Mouse (Mus musculus) liver, embryonic 11.5 days (tissue): ENCODE data around the gene Btbd6. TPM values are rescaled to one million over a fixed set of nuclear protein-coding genes. Genes with fewer than 3 reads are reported as not detected.

Experiments
- ATAC-seq: fragments of 200-750 bp; cut with Nextera tagmentation; replicated peaks from 2 replicates; pipeline ENCODE4 v1.8.0; 2017; ENCODE audit warnings: moderate number of reproducible peaks, mild to moderate bottlenecking, moderate TSS enrichment, moderate library complexity; ENCODE audit not compliant: low FRiP score
- DNase-seq: peaks from one replicate; pipeline ENCODE4 v3.0.0-alpha.2; 2017; ENCODE audit warnings: low spot score
- H3K27ac ChIP-seq: fragments of 300-500 bp; sonication (generic); 2 replicates; pipeline ENCODE4 v1.5.1; 2014; ENCODE audit warnings: mild to moderate bottlenecking, low read depth, low read length, control low read depth
- H3K27me3 ChIP-seq: fragments of 300-500 bp; sonication (generic); replicated peaks from 2 replicates; pipeline ENCODE4 v1.6.1; 2014; ENCODE audit warnings: low read length, mixed read lengths; ENCODE audit not compliant: control insufficient read depth, insufficient read depth
- H3K36me3 ChIP-seq: fragments of 300-500 bp; sonication (generic); 2 replicates; pipeline ENCODE4 v1.6.1; 2014; ENCODE audit warnings: mild to moderate bottlenecking, low read length, moderate library complexity, mixed read lengths; ENCODE audit not compliant: control insufficient read depth, insufficient read depth
- H3K4me1 ChIP-seq: fragments of 300-500 bp; sonication (generic); replicated peaks from 2 replicates; pipeline ENCODE4 v1.6.1; 2014; ENCODE audit warnings: low read length, mixed read lengths; ENCODE audit not compliant: control insufficient read depth, insufficient read depth
- H3K4me2 ChIP-seq: fragments of 300-500 bp; sonication (generic); 2 replicates; pipeline ENCODE4 v1.6.1; 2014; ENCODE audit warnings: mild to moderate bottlenecking, control low read depth, moderate library complexity
- H3K4me3 ChIP-seq: fragments of 300-500 bp; sonication (generic); 2 replicates; pipeline ENCODE4 v1.5.1; 2014; ENCODE audit warnings: low read depth, low read length, control low read depth
- H3K9ac ChIP-seq: fragments of 300-500 bp; sonication (generic); 2 replicates; pipeline ENCODE4 v1.6.1; 2014; ENCODE audit warnings: low read depth, low read length, control low read depth
- H3K9me3 ChIP-seq: fragments of 300-500 bp; sonication (generic); 2 replicates; pipeline ENCODE4 v1.6.1; 2016; ENCODE audit warnings: low read length, inconsistent platforms, mixed read lengths; ENCODE audit not compliant: control insufficient read depth
- WGBS: fragments of 180-500 bp; shearing (Covaris S2); extraction: QIAGEN DNeasy Blood & Tissue Kit; methylation state at CpG from one replicate; pipeline ENCODE4 v1.1.7; 2014; 5-methylcytosine and 5-hydroxymethylcytosine counted together
- polyA plus RNA-seq: library from polyadenylated mRNA; unstranded; fragments of >200 nt; fragmentation: Nextera tagmentation; extraction: Ambion mirVana; gene quantifications from 2 replicates; pipeline ENCODE4 v1.2.1, GENCODE M21; 2014

The Btbd6 gene
- polyA plus RNA-seq, 1 experiment from 2014 or later: 12.3 TPM

DNA sequence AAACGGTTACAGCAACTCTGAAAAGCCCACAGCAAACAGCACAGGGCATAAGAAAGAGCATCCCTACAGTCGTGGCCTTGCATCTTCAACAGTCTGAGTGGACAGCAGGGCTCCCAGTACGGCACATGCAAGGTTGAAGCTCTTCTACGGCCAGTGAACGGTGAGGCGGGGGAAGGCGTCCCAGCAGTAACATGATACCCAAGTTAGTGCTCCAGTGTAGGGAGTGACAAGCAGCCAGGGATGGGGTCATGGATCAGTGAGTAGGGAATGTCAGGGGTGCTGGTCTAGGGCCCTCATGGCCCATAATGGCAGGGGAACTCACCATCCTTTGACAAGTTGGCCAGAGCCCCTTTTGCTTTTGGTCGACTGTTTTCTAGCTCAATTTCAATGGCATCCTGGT lies 7.3 kb upstream of the Btbd6 start:
- no peak for ATAC-seq
- no peak for DNase-seq
- 88% methylated on average over 8 of the region's 8 CpGs for WGBS
- Histone ChIP-seq H3K4me1 (no peaks in the 10 kb centered on the region), H3K9ac (no peak overlapping the region), H3K9me3 (no peaks in the 10 kb centered on the region), H3K4me3 (no peak overlapping the region), H3K36me3 (peaks cover 57% of the 10 kb centered on the region), H3K27ac (no peak overlapping the region), H3K27me3 (no peaks in the 10 kb centered on the region), H3K4me2 (no peak overlapping the region)

DNA sequence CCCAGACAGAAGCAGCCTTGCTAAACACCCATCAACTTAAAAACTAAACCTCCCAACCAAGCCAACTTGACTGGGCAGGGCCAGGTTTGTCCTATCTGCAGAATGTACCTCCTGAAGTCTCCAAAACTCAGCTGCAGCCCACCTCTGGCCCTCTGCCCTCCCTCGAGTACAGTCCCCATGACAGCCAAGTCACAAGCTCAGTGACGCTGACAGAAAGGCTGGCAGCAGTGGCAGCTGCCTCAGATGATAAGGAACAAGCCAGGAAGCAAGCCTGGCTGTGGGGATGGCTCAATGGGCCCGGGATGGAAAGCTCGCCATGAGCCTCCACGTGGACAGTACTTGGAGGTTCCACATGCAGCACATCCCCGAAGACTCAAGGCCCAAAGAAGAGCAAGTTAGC lies 6.7 kb upstream of the Btbd6 start:
- no peak for DNase-seq
- WGBS: 63% methylated on average over 6 of the region's 6 CpGs

DNA sequence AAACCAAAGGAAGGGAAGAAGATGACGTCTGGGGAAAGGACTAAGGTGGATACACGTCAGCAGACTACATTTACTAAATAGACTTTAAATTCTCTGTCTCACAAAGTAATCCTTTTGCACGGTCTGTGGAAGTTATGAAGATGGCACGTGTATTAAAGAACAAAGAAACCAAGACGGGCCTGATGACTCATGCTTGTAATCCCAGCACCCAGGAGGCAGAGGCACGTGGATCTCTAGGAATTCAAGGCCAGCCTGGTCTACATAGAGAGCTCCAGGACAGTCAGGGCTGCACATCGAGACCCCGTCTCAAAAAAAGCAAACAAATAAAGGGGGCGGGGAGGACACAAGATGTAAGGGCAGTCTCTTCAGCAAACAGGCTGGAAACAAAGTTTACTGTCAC lies 1.5 kb upstream of the Btbd6 start:
- no peak overlapping the region for H3K4me2 ChIP-seq
- DNase-seq (no peak), ATAC-seq (no peak)
- WGBS: 86% methylated on average over 9 of the region's 9 CpGs
- H3K27ac ChIP-seq: no peak overlapping the region
- no peak overlapping the region for H3K9ac ChIP-seq
- H3K27me3 ChIP-seq: no peaks in the 10 kb centered on the region
- H3K9me3 ChIP-seq: no peaks in the 10 kb centered on the region
- peaks cover 36% of the 10 kb centered on the region for H3K36me3 ChIP-seq
- no peak overlapping the region for H3K4me3 ChIP-seq
- peaks cover 12% of the 10 kb centered on the region for H3K4me1 ChIP-seq

More for the DNA sequence above, 6.7 kb upstream of the Btbd6 start:
- Histone ChIP-seq H3K4me2 (no peak overlapping the region), H3K4me3 (no peak overlapping the region), H3K27me3 (no peaks in the 10 kb centered on the region), H3K4me1 (no peaks in the 10 kb centered on the region), H3K36me3 (peaks cover 53% of the 10 kb centered on the region), H3K9ac (no peak overlapping the region), H3K27ac (no peak overlapping the region), H3K9me3 (no peaks in the 10 kb centered on the region)
- ATAC-seq: no peak

DNA sequence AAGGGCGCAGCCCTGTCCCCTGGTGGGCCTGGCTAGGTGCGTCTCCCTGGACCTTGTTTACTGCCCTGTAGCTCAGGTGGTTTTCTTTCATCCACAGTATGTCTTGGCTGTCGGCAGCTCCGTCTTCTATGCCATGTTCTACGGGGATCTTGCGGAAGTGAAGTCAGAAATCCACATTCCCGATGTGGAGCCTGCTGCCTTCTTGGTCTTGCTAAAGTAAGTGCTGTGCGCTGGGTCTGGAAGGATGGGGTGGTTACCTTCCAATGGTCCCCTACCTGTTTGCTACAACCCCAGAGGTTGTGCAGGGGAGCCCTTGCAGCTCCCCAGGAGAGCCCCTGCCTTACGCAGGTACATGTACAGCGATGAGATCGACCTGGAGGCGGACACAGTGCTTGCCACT lies 874 bp downstream of the Btbd6 start:
- H3K9ac ChIP-seq: peak overlapping the region; percentile 86
- WGBS: 52% methylated on average over 12 of the region's 12 CpGs
- ATAC-seq: no peak

DNA sequence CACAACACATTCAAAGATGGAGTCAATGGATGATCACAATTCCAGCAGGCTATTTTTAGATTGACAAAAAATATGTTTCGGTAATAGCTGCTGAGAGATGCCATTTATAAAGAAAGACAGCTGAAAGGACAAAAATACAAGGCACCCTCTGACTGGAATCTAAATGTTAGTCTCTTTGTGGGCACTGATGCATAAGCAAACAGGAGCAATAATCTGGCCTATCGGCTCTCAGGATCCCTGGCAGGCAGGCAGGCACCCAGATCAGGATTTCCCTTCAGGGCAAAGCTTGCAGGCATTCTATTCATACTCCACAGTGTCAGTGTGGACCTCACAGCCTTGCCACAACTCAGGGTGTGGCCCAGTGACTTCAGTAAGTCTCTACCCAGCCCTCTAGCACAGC lies 5.7 kb downstream of the Btbd6 start:
- Histone ChIP-seq H3K4me2 (no peak overlapping the region), H3K4me3 (no peak overlapping the region), H3K27me3 (no peaks in the 10 kb centered on the region), H3K36me3 (peaks cover 39% of the 10 kb centered on the region), H3K4me1 (peaks cover 6% of the 10 kb centered on the region), H3K9ac (no peak overlapping the region), H3K27ac (no peak overlapping the region), H3K9me3 (no peaks in the 10 kb centered on the region)
- ATAC-seq (no peak), DNase-seq (no peak)
- 86% methylated on average over 2 of the region's 2 CpGs for WGBS

More for the DNA sequence above, 874 bp downstream of the Btbd6 start:
- peak overlapping the region; percentile 78 for H3K27ac ChIP-seq
- DNase-seq: no peak
- peak overlapping the region; percentile 86 for H3K4me3 ChIP-seq
- peak overlapping the region; percentile 98 for H3K4me2 ChIP-seq
- H3K27me3 ChIP-seq: no peaks in the 10 kb centered on the region
- H3K4me1 ChIP-seq: peaks cover 12% of the 10 kb centered on the region
- H3K9me3 ChIP-seq: no peaks in the 10 kb centered on the region
- H3K36me3 ChIP-seq: peaks cover 39% of the 10 kb centered on the region

DNA sequence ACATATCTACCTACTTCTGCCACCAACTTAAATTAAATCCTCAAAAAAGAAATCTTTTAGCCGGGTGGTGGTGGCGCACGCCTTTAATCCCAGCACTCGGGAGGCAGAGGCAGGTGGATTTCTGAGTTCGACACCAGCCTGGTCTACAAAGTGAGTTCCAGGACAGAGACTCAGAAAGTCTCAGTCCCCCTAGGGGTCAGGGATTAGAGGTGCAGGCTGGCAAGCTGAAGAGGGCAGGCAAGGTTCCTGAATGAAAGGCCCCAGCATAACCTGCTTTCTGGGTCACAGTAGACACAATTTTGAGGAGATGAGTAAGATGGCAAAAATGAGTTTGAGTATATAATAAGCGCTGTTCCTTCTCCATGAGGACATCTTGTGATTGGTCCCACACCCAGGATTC lies 9.1 kb downstream of the Btbd6 start:
- DNase-seq (no peak), ATAC-seq (0 out of 2 replicates have a peak, but pooled peaks have one; percentile 29)
- peaks cover 28% of the 10 kb centered on the region for H3K36me3 ChIP-seq
- no peaks in the 10 kb centered on the region for H3K27me3 ChIP-seq
- no peak overlapping the region for H3K4me3 ChIP-seq
- no peak overlapping the region for H3K4me2 ChIP-seq
- no peak overlapping the region for H3K9ac ChIP-seq
- no peak overlapping the region for H3K27ac ChIP-seq
- WGBS: 88% methylated on average over 6 of the region's 6 CpGs
- no peaks in the 10 kb centered on the region; the same call in 1 of the 2 replicates for H3K4me1 ChIP-seq
- no peaks in the 10 kb centered on the region for H3K9me3 ChIP-seq

DNA sequence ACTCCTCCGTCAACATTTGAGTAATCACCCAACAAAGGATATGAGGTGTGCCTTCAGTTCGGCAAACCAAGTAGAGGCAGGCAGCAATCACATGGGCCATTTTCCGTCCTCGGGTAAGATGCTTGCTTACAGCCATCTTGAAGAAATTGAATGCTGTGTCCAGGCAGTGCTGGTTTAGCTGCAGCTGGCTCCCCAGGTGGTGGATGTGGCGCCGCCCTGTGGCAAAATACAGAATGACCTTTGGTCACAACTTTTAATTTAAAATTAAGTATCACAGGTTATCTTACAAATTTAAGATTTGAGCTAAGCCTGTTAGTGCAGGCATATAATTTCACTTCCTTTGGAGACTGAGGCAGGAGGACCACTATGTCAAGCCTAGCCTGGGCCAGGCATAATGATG lies 11.6 kb downstream of the Btbd6 start:
- no peaks in the 10 kb centered on the region for H3K27me3 ChIP-seq
- DNase-seq (no peak), ATAC-seq (no peak)
- no peak overlapping the region for H3K27ac ChIP-seq
- no peak overlapping the region for H3K4me3 ChIP-seq
- no peak overlapping the region for H3K4me2 ChIP-seq
- H3K9me3 ChIP-seq: no peaks in the 10 kb centered on the region
- WGBS: 75% methylated on average over 6 of the region's 6 CpGs
- no peak overlapping the region for H3K9ac ChIP-seq
- peaks cover 29% of the 10 kb centered on the region; the same call in 1 of the 2 replicates for H3K36me3 ChIP-seq
- H3K4me1 ChIP-seq: peaks cover 4% of the 10 kb centered on the region; the same call in 1 of the 2 replicates

DNA sequence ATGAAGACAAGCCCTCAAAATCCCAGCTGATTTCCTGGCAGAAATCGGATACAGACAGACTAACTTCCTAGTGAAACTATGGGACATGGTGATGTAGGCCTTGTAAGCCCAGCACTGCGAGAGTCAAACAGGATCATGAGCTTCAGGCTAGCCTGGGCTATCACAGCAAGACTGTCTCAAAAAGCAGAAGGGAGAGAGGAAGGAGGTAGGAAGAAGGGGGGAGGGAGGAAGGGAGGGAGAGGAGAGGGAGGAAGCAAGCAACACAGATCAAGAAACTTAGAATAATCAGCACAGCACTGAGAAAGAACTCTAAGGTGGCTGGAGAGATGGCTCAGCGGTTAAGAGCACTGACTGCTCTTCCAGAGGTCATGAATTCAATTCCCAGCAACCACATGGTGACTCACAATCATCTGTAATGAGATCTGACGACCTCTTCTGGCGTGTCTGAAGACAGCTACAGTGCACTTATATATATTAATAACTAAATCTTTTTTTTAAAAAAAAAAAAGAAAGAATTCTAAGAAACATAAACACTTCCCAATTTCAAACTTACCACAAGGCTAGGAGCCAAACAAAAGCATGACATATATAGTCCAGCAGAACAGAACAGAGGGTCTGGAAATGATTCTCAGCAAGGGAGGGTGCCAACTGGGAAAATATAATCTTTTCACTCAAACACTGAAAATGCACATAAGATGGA lies 14.6 kb downstream of the Btbd6 start:
- no peak for DNase-seq
- no peak overlapping the region for H3K4me3 ChIP-seq
- ATAC-seq: no peak
- H3K9me3 ChIP-seq: no peaks in the 10 kb centered on the region
- no peak overlapping the region for H3K9ac ChIP-seq
- H3K27ac ChIP-seq: no peak overlapping the region
- no peaks in the 10 kb centered on the region for H3K27me3 ChIP-seq
- H3K4me1 ChIP-seq: peaks cover 13% of the 10 kb centered on the region
- H3K4me2 ChIP-seq: no peak overlapping the region
- peaks cover 23% of the 10 kb centered on the region; the same call in 1 of the 2 replicates for H3K36me3 ChIP-seq
- WGBS: 62% methylated on average over 5 of the region's 5 CpGs

DNA sequence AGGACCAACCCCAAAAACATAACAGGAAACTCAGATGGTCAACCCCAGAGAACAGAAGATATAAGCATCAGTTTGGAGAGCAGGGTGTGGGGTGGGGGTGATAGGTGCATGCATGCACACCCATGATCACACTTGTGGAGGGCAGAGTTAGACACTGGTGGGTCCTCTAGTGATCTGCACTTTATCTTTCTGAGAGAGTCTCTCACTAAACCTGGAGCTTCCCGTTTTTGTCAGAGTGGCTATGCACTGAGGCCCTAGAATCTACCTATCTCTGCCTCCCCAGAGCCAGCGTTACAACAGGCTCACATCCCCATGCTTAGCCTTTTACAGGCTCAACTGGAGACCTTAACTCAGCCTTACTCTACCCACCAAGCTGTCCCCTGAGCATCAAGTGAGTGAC lies 15.2 kb downstream of the Btbd6 start:
- no peak for DNase-seq
- Histone ChIP-seq H3K4me2 (no peak overlapping the region), H3K27ac (peak overlapping the region; percentile 13; the same call in 1 of the 2 replicates), H3K4me3 (no peak overlapping the region), H3K9ac (no peak overlapping the region), H3K4me1 (peaks cover 13% of the 10 kb centered on the region), H3K27me3 (no peaks in the 10 kb centered on the region), H3K9me3 (no peaks in the 10 kb centered on the region), H3K36me3 (peaks cover 19% of the 10 kb centered on the region; the same call in 1 of the 2 replicates)
- WGBS: 40% methylated on average over 2 of the region's 2 CpGs
- peak; percentile 65 for ATAC-seq
